Mouse (Mus musculus): ENCODE data around the gene Hexim1. TPM values are rescaled to one million over a fixed set of nuclear protein-coding genes. Genes with fewer than 3 reads are reported as not detected.

Hexim1 gene
- total and polyA plus RNA-seq, 2 experiments from 2014 or later: 4.5 to 19.1 TPM

- Histone ChIP-seq H3K27me3 (ENCODE audit: insufficient read depth, low read length) (peaks cover 13% of the 10 kb centered on the region; the same call in 1 of the 2 replicates), H3K4me3 (ENCODE audit: low read depth, low read length) (no peak overlapping the region), H3K4me1 (ENCODE audit: insufficient read depth, low read length) (peaks cover 5% of the 10 kb centered on the region), H3K27ac (ENCODE audit: low read depth, low read length) (no peak overlapping the region), H3K36me3 (ENCODE audit: insufficient read depth, low read length) (no peaks in the 10 kb centered on the region), H3K4me2 (ENCODE audit: low read depth, low read length, poor library complexity, severe bottlenecking) (no peak overlapping the region), H3K9ac (replicated peaks; ENCODE audit: low read length, poor library complexity, severe bottlenecking) (no peak overlapping the region), H3K9me3 (ENCODE audit: low read length) (no peaks in the 10 kb centered on the region)
- WGBS: 34% methylated on average over 12 of the region's 12 CpGs
- ATAC-seq (ENCODE audit: low FRiP score): no peak
- no peak for TF ChIP-seq CTCF (IDR thresholded peaks at IDR 0.05)
- no peak for DNase-seq (ENCODE audit: low spot score)
These were observed 3.0 kb upstream of the Hexim1 start for GRCm38 (mm10) chr11:103113005-103113404.

DNA sequence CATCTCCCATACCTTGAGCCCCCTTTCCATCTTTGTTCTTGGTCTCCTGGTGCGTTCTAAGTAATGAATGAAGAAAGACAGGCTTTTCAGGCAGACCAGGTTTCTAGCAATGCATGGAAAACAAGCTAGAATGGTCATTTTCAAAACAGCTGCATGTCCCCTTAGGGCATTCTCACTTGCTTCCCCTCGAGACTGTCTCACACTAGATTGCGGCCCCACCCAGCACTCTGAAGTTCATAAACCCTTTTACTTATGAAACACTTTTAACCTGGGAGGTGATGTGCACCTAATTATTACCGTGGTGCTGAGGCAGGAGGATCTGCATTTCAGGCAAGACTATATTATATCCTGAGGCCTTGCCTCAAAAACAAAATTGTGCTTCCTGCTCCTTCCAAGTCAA, 2.3 kb upstream of the Hexim1 start:
- TF ChIP-seq CTCF (IDR thresholded peaks at IDR 0.05): no peak
- Histone ChIP-seq H3K4me1 (ENCODE audit: insufficient read depth, low read length) (peaks cover 5% of the 10 kb centered on the region), H3K36me3 (ENCODE audit: insufficient read depth, low read length) (no peaks in the 10 kb centered on the region), H3K4me2 (ENCODE audit: low read depth, low read length, poor library complexity, severe bottlenecking) (no peak overlapping the region), H3K27ac (ENCODE audit: low read depth, low read length) (no peak overlapping the region), H3K4me3 (ENCODE audit: low read depth, low read length) (no peak overlapping the region), H3K9me3 (ENCODE audit: low read length) (no peaks in the 10 kb centered on the region), H3K9ac (replicated peaks; ENCODE audit: low read length, poor library complexity, severe bottlenecking) (no peak overlapping the region), H3K27me3 (ENCODE audit: insufficient read depth, low read length) (peaks cover 13% of the 10 kb centered on the region; the same call in 1 of the 2 replicates)
- ATAC-seq (ENCODE audit: low FRiP score) (no peak), DNase-seq (ENCODE audit: low spot score) (no peak)
- 76% methylated on average over 4 of the region's 4 CpGs for WGBS

DNA sequence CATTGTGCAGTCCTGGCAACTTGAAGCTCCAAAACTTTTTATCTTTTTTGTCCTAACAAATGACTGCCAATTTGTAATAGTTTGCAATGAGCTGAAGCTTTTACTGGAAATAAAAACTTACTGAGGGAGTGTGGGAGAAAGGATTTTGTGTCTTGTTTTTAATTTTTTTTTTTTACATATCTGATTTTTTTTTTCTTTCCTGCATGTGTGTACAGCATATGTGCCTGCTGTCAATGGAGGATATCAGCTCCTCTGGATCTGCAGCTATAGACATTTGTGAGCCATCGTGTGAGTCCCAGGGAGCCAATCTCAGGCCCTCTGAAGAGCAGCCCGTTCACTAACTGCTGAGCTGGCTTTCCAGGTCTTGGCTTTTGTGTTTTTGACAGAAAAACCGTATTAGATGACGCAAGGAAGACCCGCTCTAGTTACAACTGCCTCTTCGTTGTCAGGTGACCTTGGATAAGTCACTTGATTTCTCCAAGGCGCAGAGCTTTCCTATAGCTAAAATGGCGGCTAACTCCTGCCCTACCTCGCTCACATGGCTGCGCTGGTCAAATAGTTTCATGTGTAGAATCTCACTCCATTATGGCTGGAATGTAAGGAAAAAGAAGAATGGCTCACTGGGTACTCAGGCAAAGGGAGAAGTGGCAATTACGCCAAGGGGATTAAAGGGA, 1.6 kb upstream of the Hexim1 start:
- no peaks in the 10 kb centered on the region for H3K36me3 ChIP-seq (ENCODE audit: insufficient read depth, low read length)
- TF ChIP-seq CTCF (IDR thresholded peaks at IDR 0.05): no peak
- peak overlapping the region; percentile 88 for H3K27ac ChIP-seq (ENCODE audit: low read depth, low read length)
- H3K4me3 ChIP-seq (ENCODE audit: low read depth, low read length): peak overlapping the region; percentile 60
- WGBS: 85% methylated on average over 11 of the region's 11 CpGs
- ATAC-seq (ENCODE audit: low FRiP score): no peak
- H3K4me2 ChIP-seq (ENCODE audit: low read depth, low read length, poor library complexity, severe bottlenecking): peak overlapping the region; percentile 58
- peaks cover 13% of the 10 kb centered on the region; the same call in 1 of the 2 replicates for H3K27me3 ChIP-seq (ENCODE audit: insufficient read depth, low read length)
- peaks cover 5% of the 10 kb centered on the region for H3K4me1 ChIP-seq (ENCODE audit: insufficient read depth, low read length)
- H3K9ac ChIP-seq (replicated peaks; ENCODE audit: low read length, poor library complexity, severe bottlenecking): peak overlapping the region; percentile 81
- DNase-seq (ENCODE audit: low spot score): no peak
- no peaks in the 10 kb centered on the region for H3K9me3 ChIP-seq (ENCODE audit: low read length)

- no peak; the same call in 1 of the 2 replicates for TF ChIP-seq CTCF (IDR thresholded peaks at IDR 0.05)
- peak overlapping the region; percentile 88 for H3K27ac ChIP-seq (ENCODE audit: low read depth, low read length)
- H3K9me3 ChIP-seq (ENCODE audit: low read length): no peaks in the 10 kb centered on the region
- DNase-seq (ENCODE audit: low spot score) (peak; percentile 94), ATAC-seq (ENCODE audit: low FRiP score) (peak; percentile 67)
- H3K9ac ChIP-seq (replicated peaks; ENCODE audit: low read length, poor library complexity, severe bottlenecking): peak overlapping the region; percentile 81
- no peaks in the 10 kb centered on the region for H3K36me3 ChIP-seq (ENCODE audit: insufficient read depth, low read length)
- H3K4me3 ChIP-seq (ENCODE audit: low read depth, low read length): peak overlapping the region; percentile 60
- peak overlapping the region; percentile 58 for H3K4me2 ChIP-seq (ENCODE audit: low read depth, low read length, poor library complexity, severe bottlenecking)
- WGBS: under 1% methylated on average over 34 of the region's 34 CpGs
- peaks cover 13% of the 10 kb centered on the region; the same call in 1 of the 2 replicates for H3K27me3 ChIP-seq (ENCODE audit: insufficient read depth, low read length)
- H3K4me1 ChIP-seq (ENCODE audit: insufficient read depth, low read length): peaks cover 5% of the 10 kb centered on the region
These were observed 646 bp upstream of the Hexim1 start for GRCm38 (mm10) chr11:103115163-103116007.

GRCm38 (mm10) chr11:103116959-103117590, 1.0 kb downstream of the Hexim1 start:
- Histone ChIP-seq H3K36me3 (ENCODE audit: insufficient read depth, low read length) (no peaks in the 10 kb centered on the region), H3K27me3 (ENCODE audit: insufficient read depth, low read length) (no peaks in the 10 kb centered on the region), H3K4me1 (ENCODE audit: insufficient read depth, low read length) (peaks cover 5% of the 10 kb centered on the region), H3K9ac (replicated peaks; ENCODE audit: low read length, poor library complexity, severe bottlenecking) (peak overlapping the region; percentile 73), H3K27ac (ENCODE audit: low read depth, low read length) (peak overlapping the region; percentile 75), H3K4me2 (ENCODE audit: low read depth, low read length, poor library complexity, severe bottlenecking) (peak overlapping the region; percentile 92), H3K9me3 (ENCODE audit: low read length) (no peaks in the 10 kb centered on the region), H3K4me3 (ENCODE audit: low read depth, low read length) (peak overlapping the region; percentile 60)
- WGBS: under 1% methylated on average over 35 of the region's 35 CpGs
- DNase-seq (ENCODE audit: low spot score): peak; percentile 82
- ATAC-seq (ENCODE audit: low FRiP score): no peak
- peak; percentile 81 for TF ChIP-seq CTCF (IDR thresholded peaks at IDR 0.05)

Measured in midbrain, postnatal 0 days (tissue).